7 mouse cellular contexts compared by ENCODE assay signal in the genomic region with DNA sequence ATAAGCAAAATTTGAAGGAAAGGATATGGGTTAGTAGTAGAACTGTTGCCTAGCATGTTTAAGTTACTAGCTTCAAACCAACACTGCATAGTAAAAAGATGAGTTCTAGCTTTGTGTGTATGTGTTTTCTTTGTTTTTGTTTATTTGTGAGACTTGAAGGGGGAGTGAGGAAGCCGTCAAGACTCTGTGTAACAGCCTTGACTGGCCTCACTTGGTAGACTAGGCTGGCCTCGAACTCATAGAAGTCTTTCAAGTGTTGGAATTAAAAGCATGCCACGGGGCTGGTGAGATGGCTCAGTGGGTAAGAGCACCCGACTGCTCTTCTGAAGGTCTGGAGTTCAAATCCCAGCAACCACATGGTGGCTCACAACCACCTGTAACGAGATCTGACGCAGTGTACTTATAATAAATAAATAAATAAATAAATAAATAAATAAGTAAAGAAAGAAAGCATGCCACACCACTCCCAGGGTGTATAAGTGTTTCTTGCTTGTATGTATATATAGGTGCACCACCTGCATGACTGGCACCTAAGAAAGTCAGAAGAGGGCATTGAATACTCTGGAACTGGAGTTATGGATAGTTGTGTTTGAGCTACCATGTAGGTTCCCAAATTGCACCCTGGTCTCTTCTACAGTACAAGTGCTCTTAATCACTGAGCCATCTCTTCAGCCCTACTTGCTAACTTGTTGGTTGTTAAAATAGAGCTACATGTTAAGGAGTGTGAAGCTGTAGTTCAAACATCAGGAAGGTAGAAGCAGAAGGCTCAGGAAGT. TPM values are rescaled to one million over a fixed set of nuclear protein-coding genes. Genes with fewer than 3 reads are reported as not detected.
DNase-seq lines count a peak whose midpoint lies in the region; ATAC-seq and TF ChIP-seq lines count a peak whose summit lies in the region.

No protein-coding gene starts in this region.

- no peaks in the 10 kb centered on the region for H3K9me3 ChIP-seq in hindbrain, embryonic 14.5 days (ENCODE audit: control insufficient read depth, low read length)
- no peaks in the 10 kb centered on the region for H3K9me3 ChIP-seq in neural tube, embryonic 14.5 days (ENCODE audit: control insufficient read depth, low read length)

- TF ChIP-seq CTCF in layer of hippocampus, adult 2 months (conservative IDR thresholded peaks at IDR 0.05), result no peak

- 55% methylated on average over 6 of the region's 6 CpGs for WGBS in hindbrain, embryonic 14.5 days
- WGBS in neural tube, embryonic 14.5 days, result 54% methylated on average over 6 of the region's 6 CpGs

- no peak for DNase-seq in layer of hippocampus, adult 2 months (ENCODE audit: low spot score in 2 of 2)
- DNase-seq in layer of hippocampus, postnatal 25 days (ENCODE audit: extremely low spot score in 1 of 2, low spot score in 1 of 2), result no peak
- DNase-seq in hindbrain, embryonic 14.5 days (ENCODE audit: low spot score), result no peak
- no peak for DNase-seq in ovary, postnatal 10 days (ENCODE audit: low spot score)
- no peak for DNase-seq in left cerebral cortex, adult 18-20 months (ENCODE audit: low spot score in 2 of 2)

- peak overlapping the region; percentile 32; the same call in 1 of the 2 replicates for H3K9ac ChIP-seq in hindbrain, embryonic 14.5 days
- no peak overlapping the region for H3K9ac ChIP-seq in neural tube, embryonic 14.5 days (replicated peaks; ENCODE audit: low read depth, low read length)

- peak overlapping the region; percentile 25; the same call in 1 of the 2 replicates for H3K4me2 ChIP-seq in hindbrain, embryonic 14.5 days (replicated peaks)
- no peak overlapping the region for H3K4me2 ChIP-seq in neural tube, embryonic 14.5 days (ENCODE audit: low read depth, low read length)

- peak; percentile 20 for ATAC-seq in common myeloid progenitor, adult 5-6 weeks (replicated peaks; ENCODE audit: low read depth, poor library complexity, severe bottlenecking)
- no peak for ATAC-seq in hindbrain, embryonic 14.5 days (ENCODE audit: low FRiP score)
- no peak for ATAC-seq in neural tube, embryonic 14.5 days (ENCODE audit: low read depth)

- H3K27me3 ChIP-seq in hindbrain, embryonic 14.5 days (ENCODE audit: control insufficient read depth, insufficient read depth, low read length), result no peaks in the 10 kb centered on the region
- H3K27me3 ChIP-seq in neural tube, embryonic 14.5 days (ENCODE audit: control insufficient read depth, insufficient read depth, low read length), result no peaks in the 10 kb centered on the region

- no peak overlapping the region for H3K4me3 ChIP-seq in layer of hippocampus, adult 2 months
- no peak overlapping the region for H3K4me3 ChIP-seq in hindbrain, embryonic 14.5 days (replicated peaks; ENCODE audit: low read length)
- no peak overlapping the region for H3K4me3 ChIP-seq in neural tube, embryonic 14.5 days (ENCODE audit: low read depth, low read length)

- no peaks in the 10 kb centered on the region; the same call in 1 of the 2 replicates for H3K4me1 ChIP-seq in hindbrain, embryonic 14.5 days (replicated peaks; ENCODE audit: control insufficient read depth, insufficient read depth, low read length)
- H3K4me1 ChIP-seq in neural tube, embryonic 14.5 days (ENCODE audit: control insufficient read depth, insufficient read depth, low read length), result no peaks in the 10 kb centered on the region; the same call in 1 of the 2 replicates

- no peaks in the 10 kb centered on the region for H3K36me3 ChIP-seq in hindbrain, embryonic 14.5 days (replicated peaks; ENCODE audit: control insufficient read depth, insufficient read depth)
- H3K36me3 ChIP-seq in neural tube, embryonic 14.5 days (ENCODE audit: control insufficient read depth, insufficient read depth, low read length), result no peaks in the 10 kb centered on the region

- H3K27ac ChIP-seq in layer of hippocampus, adult 2 months, result peak overlapping the region; percentile 99; the same call in 1 of the 2 replicates
- H3K27ac ChIP-seq in hindbrain, embryonic 14.5 days, result peak overlapping the region; percentile 88
- peak overlapping the region; percentile 74 for H3K27ac ChIP-seq in neural tube, embryonic 14.5 days (ENCODE audit: low read depth, low read length)

RNA-seq across cellular contexts. Expression of gene Tex14, which starts 18.9 kb away (rescaled TPM):
- under 1 TPM; 0.20 to 0.26 TPM for total RNA-seq in layer of hippocampus, adult 2 months (2021)
- total RNA-seq in layer of hippocampus, postnatal 25 days (2021), result under 1 TPM; 0.37 to 0.82 TPM
- total RNA-seq in common myeloid progenitor, adult 5-6 weeks (2017), result 0.27 and 1.0 TPM in 2 replicates
- 0.72 and 1.1 TPM in 2 replicates for polyA plus RNA-seq in hindbrain, embryonic 14.5 days (2014; fragmentation: Nextera tagmentation; extraction: Ambion mirVana)
- polyA plus RNA-seq in neural tube, embryonic 14.5 days (2014; fragmentation: Nextera tagmentation; extraction: Ambion mirVana), result 0.51 and 0.64 TPM in 2 replicates
- under 1 TPM; 0.14 to 0.30 TPM for total RNA-seq in left cerebral cortex, adult 18-20 months (2021)

RNA-seq across cellular contexts. Expression of gene Rad51c, which starts 19.0 kb away (rescaled TPM):
- total RNA-seq in layer of hippocampus, adult 2 months (2021), result 1 to 10 TPM; 4.0 to 4.2 TPM
- 1 to 10 TPM; 3.5 to 4.4 TPM for total RNA-seq in layer of hippocampus, postnatal 25 days (2021)
- 3.4 and 5.2 TPM in 2 replicates for total RNA-seq in common myeloid progenitor, adult 5-6 weeks (2017)
- polyA plus RNA-seq in hindbrain, embryonic 14.5 days (2014; fragmentation: Nextera tagmentation; extraction: Ambion mirVana), result 3.2 and 4.0 TPM in 2 replicates
- polyA plus RNA-seq in neural tube, embryonic 14.5 days (2014; fragmentation: Nextera tagmentation; extraction: Ambion mirVana), result 4.9 and 6.0 TPM in 2 replicates
- 1 to 10 TPM; 3.1 to 4.2 TPM for total RNA-seq in left cerebral cortex, adult 18-20 months (2021)
